Comparison of ENCODE assay signal across 14 mouse cellular contexts in the genomic region with DNA sequence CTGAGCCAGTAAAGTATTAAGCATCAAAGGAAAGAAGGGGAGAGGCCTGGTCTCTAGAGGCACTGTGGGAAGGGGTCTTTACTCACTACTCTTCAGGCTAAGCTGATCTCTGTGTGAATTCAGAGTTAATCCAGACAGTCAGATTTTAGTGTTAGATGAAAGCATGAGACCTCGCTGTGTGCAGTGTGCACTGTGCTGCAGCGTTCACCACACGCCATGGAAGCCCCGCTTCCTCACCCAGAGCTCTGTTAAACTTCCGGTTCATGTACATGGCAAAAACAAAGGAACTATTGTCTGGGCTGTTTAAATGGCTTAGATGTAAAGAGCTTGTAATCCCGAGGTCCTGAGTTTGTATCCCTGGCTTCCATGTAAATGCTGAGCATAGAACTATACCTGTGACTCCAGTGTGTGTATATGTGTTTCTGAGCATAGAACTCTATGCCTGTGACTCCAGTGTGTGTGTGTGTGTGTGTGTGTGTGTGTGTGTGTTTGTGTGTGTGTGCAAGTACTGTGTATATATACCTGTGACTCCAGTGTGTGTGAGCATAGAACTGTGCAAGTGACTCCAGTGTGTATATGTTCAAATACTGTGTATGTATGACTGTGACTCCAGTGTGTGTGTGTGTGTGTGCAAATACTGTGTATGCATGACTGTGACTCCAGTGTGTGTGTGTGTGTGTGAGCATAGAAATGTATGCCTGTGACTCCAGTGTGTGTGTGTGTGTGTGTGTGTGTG.
DNase-seq lines count a peak whose midpoint lies in the region; ATAC-seq and TF ChIP-seq lines count a peak whose summit lies in the region.
"Had no signal": no experiment of that assay in that cellular context is flagged by ENCODE, and none has a peak within 500 bp of the region (broad histone marks: within the 10 kb centered on the region; RNA-seq: fewer than 3 reads in every experiment).

No protein-coding gene starts in this region.

- no peaks in the 10 kb centered on the region for H3K27me3 ChIP-seq in neural tube, embryonic 14.5 days (ENCODE audit: control insufficient read depth, insufficient read depth, low read length)
- no peaks in the 10 kb centered on the region for H3K27me3 ChIP-seq in neural tube, embryonic 15.5 days (replicated peaks)
- H3K27me3 ChIP-seq in forebrain, embryonic 15.5 days, result no peaks in the 10 kb centered on the region
- H3K27me3 ChIP-seq in thymus, adult 2 months (ENCODE audit: control insufficient read depth, insufficient read depth, low read length), result no peaks in the 10 kb centered on the region
- H3K27me3 ChIP-seq: heart, embryonic 12.5 days; liver, embryonic 15.5 days had no signal

- WGBS in neural tube, embryonic 14.5 days, result 45% methylated on average over 6 of the region's 6 CpGs
- 58% methylated on average over 6 of the region's 6 CpGs for WGBS in neural tube, embryonic 15.5 days
- WGBS in forebrain, embryonic 15.5 days, result 18% methylated on average over 6 of the region's 6 CpGs
- 75% methylated on average over 6 of the region's 6 CpGs for WGBS in thymus, adult 2 months

- no peaks in the 10 kb centered on the region for H3K4me1 ChIP-seq in neural tube, embryonic 14.5 days (ENCODE audit: control insufficient read depth, insufficient read depth, low read length)
- H3K4me1 ChIP-seq in neural tube, embryonic 15.5 days, result no peaks in the 10 kb centered on the region
- H3K4me1 ChIP-seq in forebrain, embryonic 15.5 days, result no peaks in the 10 kb centered on the region
- H3K4me1 ChIP-seq in thymus, adult 2 months (replicated peaks; ENCODE audit: control insufficient read depth, insufficient read depth, low read length), result no peaks in the 10 kb centered on the region
- H3K4me1 ChIP-seq: heart, embryonic 12.5 days; liver, embryonic 15.5 days had no signal

- no peak for TF ChIP-seq POLR2A in thymus, adult 2 months (IDR thresholded peaks at IDR 0.05; ENCODE audit: control insufficient read depth, extremely low read depth, insufficient read depth, low read length, poor library complexity)

- no peak for TF ChIP-seq CTCF in thymus, adult 2 months (IDR thresholded peaks at IDR 0.05; ENCODE audit: borderline replicate concordance, control insufficient read depth, extremely low read depth, insufficient read depth, low read length, poor library complexity)

- H3K9me3 ChIP-seq in neural tube, embryonic 14.5 days (ENCODE audit: control insufficient read depth, low read length), result no peaks in the 10 kb centered on the region
- H3K9me3 ChIP-seq in neural tube, embryonic 15.5 days (replicated peaks), result no peaks in the 10 kb centered on the region
- no peaks in the 10 kb centered on the region for H3K9me3 ChIP-seq in forebrain, embryonic 15.5 days
- H3K9me3 ChIP-seq: heart, embryonic 12.5 days; liver, embryonic 15.5 days had no signal

- ATAC-seq in neural tube, embryonic 14.5 days (ENCODE audit: low read depth), result peak; percentile 51; the same call in 1 of the 2 replicates
- no peak for ATAC-seq in neural tube, embryonic 15.5 days (ENCODE audit: low FRiP score)
- ATAC-seq in forebrain, embryonic 15.5 days (replicated peaks), result 0 out of 2 replicates have a peak, but pooled peaks have one; percentile 19

- H3K9ac ChIP-seq in neural tube, embryonic 14.5 days (replicated peaks; ENCODE audit: low read depth, low read length), result no peak overlapping the region
- H3K9ac ChIP-seq in neural tube, embryonic 15.5 days (replicated peaks), result no peak overlapping the region
- no peak overlapping the region for H3K9ac ChIP-seq in forebrain, embryonic 15.5 days (replicated peaks)
- H3K9ac ChIP-seq: heart, embryonic 12.5 days; liver, embryonic 15.5 days had no signal

- H3K36me3 ChIP-seq in neural tube, embryonic 14.5 days (ENCODE audit: control insufficient read depth, insufficient read depth, low read length), result no peaks in the 10 kb centered on the region
- no peaks in the 10 kb centered on the region for H3K36me3 ChIP-seq in neural tube, embryonic 15.5 days
- H3K36me3 ChIP-seq in forebrain, embryonic 15.5 days, result no peaks in the 10 kb centered on the region
- H3K36me3 ChIP-seq in thymus, adult 2 months (ENCODE audit: control insufficient read depth, insufficient read depth, low read length), result no peaks in the 10 kb centered on the region
- H3K36me3 ChIP-seq: heart, embryonic 12.5 days; liver, embryonic 15.5 days had no signal

- peak; percentile 12 for DNase-seq in mesoderm, embryonic 11.5 days (ENCODE audit: low read depth, low spot score)
- DNase-seq in retina, postnatal 1 day, result peak; percentile 11
- DNase-seq in lung, postnatal 36 days, result no peak
- no peak for DNase-seq in thymus, adult 2 months
- no peak for DNase-seq in right cerebral cortex, adult 18-20 months
- DNase-seq: cerebellum, adult 11-12 months; kidney, adult 8-10 months had no signal

- H3K4me2 ChIP-seq in neural tube, embryonic 14.5 days (ENCODE audit: low read depth, low read length), result no peak overlapping the region
- no peak overlapping the region for H3K4me2 ChIP-seq in neural tube, embryonic 15.5 days
- H3K4me2 ChIP-seq in forebrain, embryonic 15.5 days (replicated peaks), result no peak overlapping the region
- H3K4me2 ChIP-seq: heart, embryonic 12.5 days; liver, embryonic 15.5 days had no signal

- H3K27ac ChIP-seq in neural tube, embryonic 14.5 days (ENCODE audit: low read depth, low read length), result no peak overlapping the region
- no peak overlapping the region for H3K27ac ChIP-seq in neural tube, embryonic 15.5 days (replicated peaks)
- no peak overlapping the region for H3K27ac ChIP-seq in forebrain, embryonic 15.5 days (replicated peaks)
- H3K27ac ChIP-seq in thymus, adult 2 months (ENCODE audit: control insufficient read depth, insufficient read depth, low read length), result no peak overlapping the region
- H3K27ac ChIP-seq: liver, embryonic 15.5 days; macrophage had no signal

- H3K4me3 ChIP-seq in neural tube, embryonic 14.5 days (ENCODE audit: low read depth, low read length), result no peak overlapping the region
- H3K4me3 ChIP-seq in neural tube, embryonic 15.5 days (replicated peaks), result no peak overlapping the region
- no peak overlapping the region for H3K4me3 ChIP-seq in forebrain, embryonic 15.5 days
- H3K4me3 ChIP-seq in thymus, adult 2 months (ENCODE audit: control insufficient read depth, insufficient read depth, low read length), result no peak overlapping the region
- H3K4me3 ChIP-seq: heart, embryonic 12.5 days; liver, embryonic 15.5 days; myocyte had no signal

Comparison
In these comparisons a context has a peak if more than half of its experiments do, and no peak if none do; other contexts are left out.
1. DNase-seq: peak in mesoderm, embryonic 11.5 days (single experiment) and retina, postnatal 1 day (single experiment); none in lung, postnatal 36 days (single experiment), thymus, adult 2 months (single experiment) and right cerebral cortex, adult 18-20 months (single experiment).